Mouse (Mus musculus): ENCODE measurements around the gene Cmpk2. TPM values are rescaled to one million over a fixed set of nuclear protein-coding genes. Genes with fewer than 3 reads are reported as not detected.

Cmpk2 gene
- 7.1 TPM for polyA plus RNA-seq (2017; shearing (Covaris generic))

DNA sequence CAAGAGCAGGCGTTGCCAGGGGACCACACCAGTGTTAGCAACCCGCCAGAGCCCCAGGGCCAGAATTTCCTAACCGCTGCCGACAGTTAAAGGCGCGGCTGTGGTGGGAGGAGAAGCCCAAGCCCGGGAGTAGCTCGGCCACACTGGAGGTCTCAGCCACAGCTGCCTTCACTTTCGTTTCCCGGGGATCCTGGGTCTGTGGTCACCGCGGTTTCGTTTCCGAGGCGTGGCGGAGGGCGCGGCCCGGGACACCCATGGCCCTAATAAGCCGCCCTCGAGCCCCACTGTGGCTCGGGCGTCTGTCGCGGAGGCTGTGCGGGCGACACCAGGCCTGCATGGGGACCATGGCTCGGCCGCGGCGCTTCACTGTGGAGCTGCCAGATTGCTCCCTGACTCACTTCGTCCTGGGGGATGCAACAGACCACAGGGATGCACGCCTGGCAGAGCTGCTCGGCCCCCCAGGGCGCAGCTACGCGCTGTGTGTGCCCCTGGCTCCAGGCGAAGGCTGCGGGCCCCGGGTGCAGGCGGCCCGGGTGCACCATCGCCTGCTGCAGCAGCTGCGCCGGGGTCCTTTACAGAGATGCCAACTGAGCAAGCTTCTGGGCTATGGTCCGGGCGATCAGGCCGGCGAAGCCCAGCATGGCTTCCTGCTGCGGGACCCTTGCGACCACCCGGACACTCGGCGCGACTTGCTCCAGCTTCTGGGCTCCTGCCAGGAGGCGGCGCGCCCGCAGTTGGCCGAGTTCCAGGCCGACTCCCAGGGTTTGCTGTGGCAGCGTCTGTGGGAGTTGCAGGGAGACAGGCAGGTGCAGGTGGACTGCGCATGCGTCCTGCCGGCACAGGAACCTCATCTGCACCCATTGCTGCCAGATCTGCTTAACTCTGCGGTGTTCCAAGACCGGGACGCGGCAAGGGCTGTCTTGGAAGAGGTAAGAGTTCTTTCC, at the start of gene Cmpk2:
Cmpk2 (plus strand) TSS at position 107 of the 944 bp plus-strand sequence.

DNA sequence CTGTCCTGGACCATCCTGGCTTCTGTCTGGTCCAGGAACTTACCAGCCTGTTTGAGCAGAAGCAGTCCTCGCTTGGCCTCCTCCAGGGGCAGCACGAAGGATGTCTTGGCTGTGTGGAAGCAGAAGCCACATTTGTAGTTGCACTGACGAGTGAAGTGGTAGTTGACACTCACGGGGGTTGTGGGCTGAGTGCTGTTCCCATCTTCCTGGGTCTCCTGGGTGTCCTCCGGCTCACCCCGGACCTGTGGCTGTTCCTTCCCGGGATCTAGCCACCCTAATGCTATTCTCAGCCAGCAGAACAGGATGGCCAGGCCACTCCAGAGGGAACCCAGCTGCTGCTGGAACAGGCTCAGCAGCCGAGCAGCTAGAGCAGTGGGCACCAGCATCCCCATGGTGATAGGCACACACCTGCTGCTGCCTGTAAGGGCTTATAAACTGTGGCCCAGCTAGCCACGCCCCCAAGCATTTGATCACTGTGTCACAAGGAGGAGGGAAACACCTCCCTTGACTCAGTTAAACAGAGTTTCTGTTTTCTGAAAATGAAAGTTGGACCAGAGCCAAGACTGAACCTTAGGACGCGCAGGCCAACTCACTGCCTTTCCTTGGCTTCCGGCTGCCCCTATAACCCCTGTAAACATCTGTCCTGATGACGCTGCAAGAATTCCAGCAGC, 12.8 kb upstream of the Cmpk2 start, which contains the start of gene Rsad2:
Rsad2 (minus strand) TSS at position 425 of the 671 bp plus-strand sequence.

Other genes with a start within 250 kb of the Cmpk2 start
- 6.5 TPM for gene Rnf144a, start 54.0 kb upstream of the Cmpk2 start, polyA plus RNA-seq (2017; shearing (Covaris generic))
- 7.6 TPM for gene Rsad2, start 12.8 kb upstream of the Cmpk2 start, polyA plus RNA-seq (2017; shearing (Covaris generic))

Data from CD4-positive, CD25-positive, alpha-beta regulatory T cell, adult 9 weeks (primary cell).